Comparison of ENCODE assay signal across 18 mouse cellular contexts in the genomic region with DNA sequence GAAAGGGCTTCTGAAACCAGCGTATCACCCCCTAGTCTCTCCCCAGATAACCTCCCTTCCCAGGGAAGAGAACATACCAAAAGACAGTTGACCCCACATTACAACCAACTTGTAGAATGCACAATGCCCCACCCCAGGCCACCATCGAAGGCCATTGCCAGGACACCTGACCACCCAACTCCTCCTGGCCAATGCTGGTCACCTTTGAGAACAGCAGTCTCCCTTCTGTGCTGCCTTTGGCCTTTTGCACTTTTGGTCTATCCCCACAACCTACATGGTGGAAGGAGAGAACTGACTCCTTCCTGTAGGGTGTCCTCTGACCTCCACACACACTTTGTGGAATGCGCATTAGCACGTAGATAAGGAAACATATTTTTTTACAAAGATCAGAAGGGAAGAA.
"Had no signal": no experiment of that assay in that cellular context is flagged by ENCODE, and none has a peak within 500 bp of the region (broad histone marks: within the 10 kb centered on the region; RNA-seq: fewer than 3 reads in every experiment).

No protein-coding gene starts in this region.

- H3K4me1 ChIP-seq: midbrain, embryonic 10.5 days; midbrain, embryonic 13.5 days; neural tube, embryonic 12.5 days; neural tube, embryonic 15.5 days had no signal

- H3K4me2 ChIP-seq: lung, embryonic 14.5 days; midbrain, embryonic 13.5 days; neural tube, embryonic 12.5 days; neural tube, embryonic 15.5 days had no signal

- H3K9me3 ChIP-seq: midbrain, embryonic 10.5 days; midbrain, embryonic 13.5 days; neural tube, embryonic 12.5 days; neural tube, embryonic 15.5 days had no signal

- H3K4me3 ChIP-seq: midbrain, embryonic 10.5 days; midbrain, embryonic 13.5 days; myocyte; neural tube, embryonic 12.5 days; neural tube, embryonic 15.5 days had no signal

- DNase-seq: lung, adult 18-20 months; lung, embryonic 14.5 days; lung, postnatal 10 days; lung, postnatal 4 days; retina, postnatal 1 day; right cerebral cortex, adult 18-20 months; right cerebral cortex, postnatal 25 days; right cerebral cortex, postnatal 4 days; spleen, adult 18-20 months; thymus, adult 18-20 months; thymus, postnatal 14 days; thymus, postnatal 36 days had no signal

- H3K27ac ChIP-seq: midbrain, embryonic 10.5 days; midbrain, embryonic 13.5 days; neural tube, embryonic 12.5 days; neural tube, embryonic 15.5 days had no signal

- H3K27me3 ChIP-seq: midbrain, embryonic 13.5 days; neural tube, embryonic 12.5 days; neural tube, embryonic 15.5 days had no signal

- H3K9ac ChIP-seq: lung, embryonic 14.5 days; midbrain, embryonic 13.5 days; neural tube, embryonic 12.5 days; neural tube, embryonic 15.5 days had no signal

- ATAC-seq: midbrain, embryonic 13.5 days; midbrain, embryonic 16.5 days had no signal
